Mouse (Mus musculus) liver, embryonic 14.5 days (tissue): ENCODE measurements around the gene Zfr2. TPM values are rescaled to one million over a fixed set of nuclear protein-coding genes. Genes with fewer than 3 reads are reported as not detected.

ENCODE experiments used
- ATAC-seq: fragments of 200-750 bp; cut with Nextera tagmentation; 2 replicates; pipeline ENCODE4 v1.8.0; 2017; ENCODE audit warnings: moderate number of reproducible peaks, mild to moderate bottlenecking, moderate library complexity; ENCODE audit not compliant: insufficient read depth
- DNase-seq, 3 experiments: peaks; one replicate each; pipeline ENCODE4 v3.0.0-alpha.2; 2012 to 2013; ENCODE audit warnings: low read depth in 3 of 3, low spot score in 3 of 3
- H3K27ac ChIP-seq: fragments of 300-500 bp; sonication (generic); 2 replicates; pipeline ENCODE4 v1.5.1; 2014; ENCODE audit warnings: moderate library complexity, mild to moderate bottlenecking, control low read depth, inconsistent platforms
- H3K27me3 ChIP-seq: fragments of 300-500 bp; sonication (generic); 2 replicates; pipeline ENCODE4 v1.6.1; 2014; ENCODE audit warnings: mild to moderate bottlenecking, low read length, moderate library complexity; ENCODE audit not compliant: control insufficient read depth, insufficient read depth
- H3K36me3 ChIP-seq: fragments of 300-500 bp; sonication (generic); replicated peaks from 2 replicates; pipeline ENCODE4 v1.6.1; 2014; ENCODE audit warnings: low read depth; ENCODE audit not compliant: control insufficient read depth, insufficient read depth
- H3K4me1 ChIP-seq, 2 experiments: fragments of 200-500 bp in 1 of 2; fragments of 300-500 bp in 1 of 2; sonication (generic) in 1 of 2; replicated peaks; 2 replicates each; pipeline ENCODE4 v1.6.1; 2012 to 2014; ENCODE audit warnings: antibody characterized with exemption in 1 of 2, inconsistent platforms in 1 of 2, low read length in 1 of 2; ENCODE audit not compliant: control insufficient read depth in 2 of 2, insufficient read depth in 2 of 2
- H3K4me2 ChIP-seq: fragments of 300-500 bp; sonication (generic); 2 replicates; pipeline ENCODE4 v1.6.1; 2014; ENCODE audit warnings: low read depth, mild to moderate bottlenecking, control low read depth, moderate library complexity
- H3K4me3 ChIP-seq, 2 experiments: fragments of 200-500 bp in 1 of 2; fragments of 300-500 bp in 1 of 2; sonication (generic) in 1 of 2; 2 replicates each; pipeline ENCODE4 v1.5.1; 2012 to 2014; ENCODE audit warnings: low read depth in 2 of 2, low read length in 2 of 2, mild to moderate bottlenecking in 2 of 2, control low read depth in 1 of 2, inconsistent platforms in 1 of 2, moderate library complexity in 1 of 2; ENCODE audit not compliant: insufficient read depth in 1 of 2
- H3K9ac ChIP-seq: fragments of 300-500 bp; sonication (generic); replicated peaks from 2 replicates; pipeline ENCODE4 v1.6.1; 2014; ENCODE audit warnings: mild to moderate bottlenecking, control low read depth, moderate library complexity
- H3K9me3 ChIP-seq: fragments of 300-500 bp; sonication (generic); 2 replicates; pipeline ENCODE4 v1.6.1; 2016; ENCODE audit warnings: low read length, mixed read lengths; ENCODE audit not compliant: control insufficient read depth
- CTCF ChIP-seq: IDR thresholded peaks from 2 replicates; pipeline ENCODE4 v1.5.1; 2016; ENCODE audit warnings: antibody characterized with exemption, low read depth, control low read depth
- EP300 ChIP-seq: IDR thresholded peaks from 2 replicates; pipeline ENCODE4 v1.6.1; 2016; ENCODE audit warnings: antibody characterized with exemption, low read depth
- WGBS: fragments of 180-500 bp; shearing (Covaris S2); extraction: QIAGEN DNeasy Blood & Tissue Kit; methylation state at CpG from one replicate; pipeline ENCODE4 v1.1.7; 2014; ENCODE audit not compliant: insufficient replicate concordance; 5-methylcytosine and 5-hydroxymethylcytosine counted together
- polyA plus RNA-seq, 2 experiments: library from polyadenylated mRNA; depleted of rRNA in 1 of 2; stranded (reverse) in 1 of 2; unstranded in 1 of 2; fragments of >200 nt; fragmentation: Nextera tagmentation in 1 of 2; extraction: Ambion mirVana in 1 of 2; gene quantifications; 2 replicates each; pipeline versions ENCODE4 v1.2.1 to v1.2.3; 2012 to 2014

Zfr2 gene
- polyA plus RNA-seq, 2 experiments, result 0.38 to 0.46 TPM

DNA sequence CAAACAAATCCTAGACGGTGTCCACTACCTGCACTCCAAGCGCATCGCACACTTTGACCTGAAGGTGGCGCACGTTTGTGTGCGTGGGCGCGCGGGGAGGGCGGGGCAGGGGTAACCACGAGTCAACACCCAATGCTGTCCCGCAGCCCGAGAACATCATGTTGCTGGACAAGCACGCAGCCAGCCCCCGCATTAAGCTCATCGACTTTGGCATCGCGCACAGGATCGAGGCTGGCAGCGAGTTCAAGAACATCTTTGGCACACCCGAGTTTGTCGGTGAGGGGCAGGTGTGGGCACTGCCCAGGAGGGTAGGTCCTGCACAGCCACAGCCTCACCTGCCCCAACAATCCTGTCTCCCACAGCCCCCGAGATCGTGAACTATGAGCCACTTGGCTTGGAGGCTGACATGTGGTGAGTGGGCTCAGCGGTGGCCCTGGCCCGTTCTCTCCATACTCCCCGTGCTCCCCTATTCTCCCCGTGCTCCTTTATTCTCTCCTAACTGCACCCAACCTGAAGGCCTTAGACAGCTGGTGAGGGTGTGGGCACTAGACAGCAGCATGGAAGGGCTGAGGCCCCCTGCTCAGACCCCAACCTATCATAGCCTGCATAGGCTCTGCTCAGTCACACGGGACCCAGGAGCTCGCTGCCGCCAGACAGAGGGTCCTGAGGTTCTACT lies 42.6 kb upstream of the Zfr2 start:
- DNase-seq, result no peak
- Histone ChIP-seq H3K4me3 (no peak overlapping the region), H3K9me3 (no peaks in the 10 kb centered on the region), H3K27me3 (peaks cover 23% of the 10 kb centered on the region), H3K9ac (no peak overlapping the region), H3K36me3 (peaks cover 5% of the 10 kb centered on the region), H3K4me2 (no peak overlapping the region), H3K27ac (no peak overlapping the region), H3K4me1 (peaks cover 0 to 15% of the 10 kb centered on the region in 2 experiments; a peak in 3 of 4 replicates)
- WGBS, result 66% methylated on average over 31 of the region's 31 CpGs
- no peak for TF ChIP-seq EP300
- peak; percentile 90 for TF ChIP-seq CTCF
- no peak for ATAC-seq

DNA sequence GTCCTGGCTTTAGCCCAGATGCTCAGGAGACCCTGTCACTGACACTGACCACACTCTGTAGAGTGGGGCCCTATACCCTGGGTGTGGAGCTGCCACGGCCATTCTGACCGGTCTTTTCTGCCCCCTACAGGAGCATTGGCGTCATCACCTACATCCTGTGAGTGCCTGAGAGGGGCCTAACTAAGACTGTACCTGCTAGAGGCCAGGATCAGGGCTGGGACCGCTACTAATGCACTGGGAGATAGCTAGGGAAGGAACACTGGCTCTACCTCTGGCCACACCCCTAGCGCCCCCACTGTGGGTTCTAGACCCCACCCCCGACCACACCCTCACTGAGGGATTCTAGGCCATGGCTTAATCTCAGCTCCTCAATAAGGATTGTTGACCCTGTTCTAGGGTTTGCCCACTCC lies 42.0 kb upstream of the Zfr2 start:
- Histone ChIP-seq H3K36me3 (peaks cover 5% of the 10 kb centered on the region), H3K27ac (no peak overlapping the region), H3K9ac (no peak overlapping the region), H3K4me2 (no peak overlapping the region), H3K9me3 (no peaks in the 10 kb centered on the region), H3K27me3 (peaks cover 27% of the 10 kb centered on the region), H3K4me1 (peaks cover 0 to 15% of the 10 kb centered on the region in 2 experiments; a peak in 3 of 4 replicates), H3K4me3 (no peak overlapping the region)
- ATAC-seq (no peak), DNase-seq (no peak)
- 29% methylated on average over 6 of the region's 6 CpGs for WGBS
- no peak for TF ChIP-seq EP300
- peak; percentile 62 for TF ChIP-seq CTCF

DNA sequence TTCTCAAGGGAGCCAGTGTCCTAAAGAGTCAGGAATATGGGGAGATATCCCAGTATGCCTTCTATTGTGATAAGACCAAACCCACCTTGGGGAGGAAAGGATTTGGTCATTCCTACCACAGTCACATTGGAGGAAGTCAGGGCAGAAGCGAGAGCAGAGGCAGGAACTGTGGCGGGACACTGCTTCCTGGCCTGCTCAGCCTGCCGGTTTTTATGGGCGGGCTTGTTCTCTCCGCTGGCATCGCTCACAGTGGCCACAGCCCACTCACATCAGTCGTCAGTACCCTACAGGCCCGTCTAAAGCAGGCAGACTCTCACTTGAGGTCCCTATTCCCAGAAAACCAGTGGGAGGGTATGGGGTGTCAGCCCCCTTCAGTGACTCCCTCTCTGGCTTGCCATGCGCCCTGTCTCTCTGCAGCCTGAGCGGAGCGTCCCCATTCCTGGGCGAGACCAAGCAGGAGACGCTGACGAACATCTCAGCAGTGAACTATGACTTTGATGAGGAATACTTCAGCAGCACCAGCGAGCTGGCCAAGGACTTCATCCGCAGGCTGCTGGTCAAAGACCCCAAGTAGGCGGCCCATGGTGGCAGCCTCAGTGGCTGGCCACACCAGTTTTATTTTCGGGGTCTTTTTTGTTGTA lies 41.5 kb upstream of the Zfr2 start:
- H3K4me2 ChIP-seq, result peak overlapping the region; percentile 72
- no peak for DNase-seq
- H3K9ac ChIP-seq, result no peak overlapping the region
- H3K4me1 ChIP-seq, result peaks cover 0 to 15% of the 10 kb centered on the region in 2 experiments; a peak in 3 of 4 replicates
- no peak for TF ChIP-seq CTCF
- TF ChIP-seq EP300, result no peak
- H3K27ac ChIP-seq, result no peak overlapping the region
- H3K36me3 ChIP-seq, result peaks cover 5% of the 10 kb centered on the region
- WGBS, result 66% methylated on average over 18 of the region's 18 CpGs
- ATAC-seq, result no peak
- H3K27me3 ChIP-seq, result peaks cover 31% of the 10 kb centered on the region
- H3K9me3 ChIP-seq, result no peaks in the 10 kb centered on the region
- no peak overlapping the region for H3K4me3 ChIP-seq

DNA sequence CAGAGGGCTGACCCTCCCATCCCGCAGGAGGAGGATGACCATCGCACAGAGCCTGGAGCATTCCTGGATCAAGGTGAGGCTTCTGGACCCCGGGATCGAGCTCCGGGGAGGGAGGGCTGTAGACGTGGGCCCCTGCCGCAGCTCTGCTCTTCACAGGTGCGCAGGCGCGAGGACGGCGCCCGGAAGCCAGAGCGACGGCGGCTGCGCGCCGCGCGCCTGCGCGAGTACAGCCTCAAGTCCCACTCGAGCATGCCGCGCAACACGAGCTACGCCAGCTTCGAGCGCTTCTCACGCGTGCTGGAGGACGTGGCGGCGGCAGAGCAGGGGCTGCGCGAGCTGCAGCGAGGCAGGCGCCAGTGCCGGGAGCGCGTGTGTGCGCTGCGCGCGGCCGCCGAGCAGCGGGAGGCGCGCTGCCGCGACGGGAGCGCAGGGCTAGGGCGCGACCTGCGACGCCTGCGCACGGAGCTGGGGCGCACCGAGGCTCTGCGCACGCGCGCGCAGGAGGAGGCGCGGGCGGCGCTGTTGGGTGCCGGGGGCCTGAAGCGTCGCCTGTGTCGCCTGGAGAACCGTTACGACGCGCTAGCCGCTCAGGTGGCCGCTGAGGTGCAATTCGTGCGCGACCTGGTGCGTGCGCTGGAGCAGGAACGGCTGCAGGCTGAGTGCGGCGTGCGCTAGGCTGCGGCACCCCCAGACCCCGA lies 40.5 kb upstream of the Zfr2 start:
- TF ChIP-seq CTCF, result no peak
- no peak for TF ChIP-seq EP300
- Histone ChIP-seq H3K4me2 (peak overlapping the region; percentile 72), H3K4me1 (peaks cover 0 to 15% of the 10 kb centered on the region in 2 experiments; a peak in 3 of 4 replicates), H3K9me3 (no peaks in the 10 kb centered on the region), H3K27ac (no peak overlapping the region), H3K9ac (peak overlapping the region; percentile 59), H3K4me3 (peak overlapping the region; percentile 55 to 62), H3K36me3 (peaks cover 5% of the 10 kb centered on the region), H3K27me3 (peaks cover 35% of the 10 kb centered on the region)
- ATAC-seq (peak; percentile 88), DNase-seq (peak in 2 of 3 experiments; percentile 64 to 66)
- WGBS, result 1% methylated on average over 90 of the region's 93 CpGs
